Mouse (Mus musculus) erythroblast, embryonic 14.5 days (primary cell): ENCODE results near the gene Hagh.

Experiments used
- GATA1 ChIP-seq: IDR thresholded peaks from 2 replicates; pipeline ENCODE4 v1.6.1; 2012; ENCODE audit warnings: low read length, inconsistent platforms, mixed read lengths
- TAL1 ChIP-seq: IDR thresholded peaks from 3 replicates; pipeline ENCODE4 v1.6.1; 2012; ENCODE audit warnings: low read length, inconsistent platforms, mixed read lengths

DNA sequence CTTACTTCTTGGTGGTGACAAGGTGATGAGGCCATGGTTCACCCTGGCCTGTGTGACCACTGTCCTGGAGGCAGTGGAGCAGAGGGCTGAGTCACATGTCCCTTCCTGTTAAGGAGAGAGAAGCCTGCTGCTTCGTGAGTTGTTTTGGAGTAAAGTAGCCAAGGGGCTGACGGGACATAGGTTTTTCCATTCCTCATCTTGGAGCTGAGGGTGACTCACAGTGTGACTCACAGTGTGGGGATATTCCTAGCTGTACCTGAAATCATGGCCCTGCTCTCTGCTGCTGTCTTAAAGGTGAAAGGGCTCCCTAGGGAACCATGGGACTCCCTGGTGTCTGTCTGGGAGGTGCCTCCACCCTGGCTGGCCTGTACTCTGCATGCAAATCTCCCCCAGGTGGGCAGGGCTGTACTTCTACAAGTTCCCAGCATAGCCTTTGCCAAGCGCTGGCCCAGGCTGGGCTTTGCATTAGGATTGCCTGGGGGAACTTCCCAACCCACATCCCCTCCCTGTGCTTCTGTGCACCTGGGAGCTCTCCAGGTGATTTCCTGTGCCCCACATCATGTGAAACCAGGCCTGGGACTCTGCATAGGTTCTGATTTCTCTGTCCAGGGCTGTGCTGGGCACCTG lies 16.0 kb downstream of the Hagh start:
- TF ChIP-seq GATA1 (no peak), TAL1 (no peak)
